Mouse (Mus musculus): Measurements from ENCODE around the gene Bag1. TPM values are rescaled to one million over a fixed set of nuclear protein-coding genes. Genes with fewer than 3 reads are reported as not detected.
A peak's percentile ranks its signal among the peaks of the same experiment; 100 is the strongest.

Gene Bag1
- total RNA-seq, 2 experiments from 2014 or later: 164 to 181 TPM

GRCm38 (mm10) chr4:40933694-40934093 is 14.4 kb downstream of the Bag1 start:
- intact Hi-C loops (cut with DNase I): no loop called here
- DNase-seq (ENCODE audit: extremely low spot score in 1 of 2, low spot score in 2 of 2): no peak
- no peak overlapping the region for H3K4me3 ChIP-seq
- no peak for TF ChIP-seq CTCF (IDR thresholded peaks at IDR 0.05)
- H3K27ac ChIP-seq: no peak overlapping the region

- DNase-seq (ENCODE audit: extremely low spot score in 1 of 2, low spot score in 2 of 2): no peak
- intact Hi-C loops (cut with DNase I): no loop called here
- Histone ChIP-seq H3K4me3 (no peak overlapping the region), H3K27ac (no peak overlapping the region)
- no peak for TF ChIP-seq CTCF (IDR thresholded peaks at IDR 0.05)
Observed at GRCm38 (mm10) chr4:40929046-40929445, 19.0 kb downstream of the Bag1 start.

- no peak for TF ChIP-seq CTCF (IDR thresholded peaks at IDR 0.05)
- DNase-seq (ENCODE audit: extremely low spot score in 1 of 2, low spot score in 2 of 2): no peak
- intact Hi-C loops (cut with DNase I): no loop called here
Observed at GRCm38 (mm10) chr4:40925568-40925967, 22.5 kb downstream of the Bag1 start.

GRCm38 (mm10) chr4:40923087-40923651 is 24.9 kb downstream of the Bag1 start:
- DNase-seq (ENCODE audit: extremely low spot score in 1 of 2, low spot score in 2 of 2): no peak
- no peak for TF ChIP-seq CTCF (IDR thresholded peaks at IDR 0.05)
- Histone ChIP-seq H3K27ac (no peak overlapping the region), H3K4me3 (no peak overlapping the region)
- intact Hi-C loops (cut with DNase I): no loop called here

More at GRCm38 (mm10) chr4:40925568-40925967, 22.5 kb downstream of the Bag1 start:
- Histone ChIP-seq H3K27ac (no peak overlapping the region), H3K4me3 (no peak overlapping the region)

- intact Hi-C loops (cut with DNase I): loop anchor here (2.0 kb wide), 1 partner anchor 34 kb away; no protein-coding TSS in a partner anchor
- no peak for DNase-seq (ENCODE audit: extremely low spot score in 1 of 2, low spot score in 2 of 2)
Observed at GRCm38 (mm10) chr4:40921288-40921687, 26.8 kb downstream of the Bag1 start.

GRCm38 (mm10) chr4:40920576-40920975 is 27.5 kb downstream of the Bag1 start:
- peak overlapping the region; percentile 17; the same call in 1 of the 2 replicates for H3K27ac ChIP-seq
- no peak for DNase-seq (ENCODE audit: extremely low spot score in 1 of 2, low spot score in 2 of 2)
- TF ChIP-seq CTCF (IDR thresholded peaks at IDR 0.05): no peak
- intact Hi-C loops (cut with DNase I): loop anchor here (2.0 kb wide), 1 partner anchor 34 kb away; no protein-coding TSS in a partner anchor
- H3K4me3 ChIP-seq: no peak overlapping the region

More at GRCm38 (mm10) chr4:40921288-40921687, 26.8 kb downstream of the Bag1 start:
- no peak for TF ChIP-seq CTCF (IDR thresholded peaks at IDR 0.05)
- H3K4me3 ChIP-seq: no peak overlapping the region
- H3K27ac ChIP-seq: peak overlapping the region; percentile 47; the same call in 1 of the 2 replicates

- no peak for DNase-seq (ENCODE audit: extremely low spot score in 1 of 2, low spot score in 2 of 2)
- H3K27ac ChIP-seq: peak within 1 kb of the TSS; percentile 17; the same call in 1 of the 2 replicates
- H3K4me3 ChIP-seq: no peak within 1 kb of the TSS
- TF ChIP-seq CTCF (IDR thresholded peaks at IDR 0.05): no peak
- intact Hi-C loops (cut with DNase I): loop anchor here (2.0 kb wide), 1 partner anchor 33 kb away; no protein-coding TSS in a partner anchor
Observed at GRCm38 (mm10) chr4:40919785-40920184, 28.3 kb downstream of the Bag1 start, which contains the start of gene Spink4. Spink4 (plus strand) TSS chr4:40920052.

- no peak overlapping the region for H3K27ac ChIP-seq
- no peak overlapping the region for H3K4me3 ChIP-seq
- TF ChIP-seq CTCF (IDR thresholded peaks at IDR 0.05): peak; percentile 25
- DNase-seq (ENCODE audit: extremely low spot score in 1 of 2, low spot score in 2 of 2): no peak
- intact Hi-C loops (cut with DNase I): no loop called here
Observed at GRCm38 (mm10) chr4:40916592-40917155, 31.4 kb downstream of the Bag1 start.

- intact Hi-C loops (cut with DNase I): no loop called here
- no peak for DNase-seq (ENCODE audit: extremely low spot score in 1 of 2, low spot score in 2 of 2)
- TF ChIP-seq CTCF (IDR thresholded peaks at IDR 0.05): no peak
- Histone ChIP-seq H3K27ac (no peak overlapping the region), H3K4me3 (no peak overlapping the region)
Observed at GRCm38 (mm10) chr4:40915947-40916346, 32.1 kb downstream of the Bag1 start.

- Histone ChIP-seq H3K4me3 (no peak overlapping the region), H3K27ac (no peak overlapping the region)
- intact Hi-C loops (cut with DNase I): no loop called here
- no peak for TF ChIP-seq CTCF (IDR thresholded peaks at IDR 0.05)
- no peak for DNase-seq (ENCODE audit: extremely low spot score in 1 of 2, low spot score in 2 of 2)
Observed at GRCm38 (mm10) chr4:40914287-40914867, 33.7 kb downstream of the Bag1 start.

- intact Hi-C loops (cut with DNase I): loop anchor here (5.0 kb wide), 1 partner anchor 56 kb away; the partner anchor contains the start of gene B4galt1
- H3K27ac ChIP-seq: no peak overlapping the region
- no peak for TF ChIP-seq CTCF (IDR thresholded peaks at IDR 0.05)
- DNase-seq (ENCODE audit: extremely low spot score in 1 of 2, low spot score in 2 of 2): no peak
- no peak overlapping the region for H3K4me3 ChIP-seq
Observed at GRCm38 (mm10) chr4:40908261-40908969, 39.7 kb downstream of the Bag1 start.

- H3K4me3 ChIP-seq: no peak overlapping the region
- no peak for DNase-seq (ENCODE audit: extremely low spot score in 1 of 2, low spot score in 2 of 2)
- intact Hi-C loops (cut with DNase I): loop anchor here (1.0 to 5.0 kb wide), 2 partner anchors 54 to 132 kb away; partner anchors contain the start of gene B4galt1
- H3K27ac ChIP-seq: no peak overlapping the region
- TF ChIP-seq CTCF (IDR thresholded peaks at IDR 0.05): peak; percentile 84
Observed at GRCm38 (mm10) chr4:40906298-40906697, 41.8 kb downstream of the Bag1 start.
